Mouse (Mus musculus) liver, adult 2 months (tissue): ENCODE measurements around the gene Palm. TPM values are rescaled to one million over a fixed set of nuclear protein-coding genes. Genes with fewer than 3 reads are reported as not detected.

Experiments
- DNase-seq: peaks from one replicate; pipeline ENCODE4 v3.0.0-alpha.2; 2011; ENCODE audit warnings: low read depth, low spot score; ENCODE audit errors: extremely low read depth
- H3K27ac ChIP-seq: fragments of 200-500 bp; replicated peaks from 2 replicates; pipeline ENCODE4 v1.5.1; 2012; ENCODE audit warnings: low read depth, mild to moderate bottlenecking, control low read depth, inconsistent platforms, low read length; ENCODE audit not compliant: insufficient read depth
- H3K27me3 ChIP-seq: fragments of 200-500 bp; 2 replicates; pipeline ENCODE4 v1.6.1; 2012; ENCODE audit warnings: mild to moderate bottlenecking, moderate library complexity, low read length, inconsistent platforms; ENCODE audit not compliant: control insufficient read depth, insufficient read depth
- H3K36me3 ChIP-seq: fragments of 200-500 bp; 2 replicates; pipeline ENCODE4 v1.6.1; 2012; ENCODE audit warnings: low read length, inconsistent platforms; ENCODE audit not compliant: control insufficient read depth, insufficient read depth
- H3K4me1 ChIP-seq: fragments of 200-500 bp; 2 replicates; pipeline ENCODE4 v1.6.1; 2011; ENCODE audit warnings: low read length; ENCODE audit not compliant: control insufficient read depth, insufficient read depth
- H3K4me3 ChIP-seq: fragments of 200-500 bp; 2 replicates; pipeline ENCODE4 v1.5.1; 2011; ENCODE audit warnings: low read depth, mild to moderate bottlenecking, control low read depth, low read length, moderate library complexity; ENCODE audit not compliant: insufficient read depth
- H3K79me2 ChIP-seq: fragments of 200-500 bp; 2 replicates; pipeline ENCODE4 v1.6.1; 2012; ENCODE audit warnings: inconsistent platforms, mild to moderate bottlenecking, low read length, moderate library complexity; ENCODE audit not compliant: control insufficient read depth, insufficient read depth
- H3K9ac ChIP-seq: fragments of 200-500 bp; 2 replicates; pipeline ENCODE4 v1.6.1; 2012; ENCODE audit warnings: low read depth, mild to moderate bottlenecking, control low read depth, inconsistent platforms, low read length
- CTCF ChIP-seq: fragments of 200-500 bp; IDR thresholded peaks from 2 replicates; pipeline ENCODE4 v1.5.1; 2011; ENCODE audit warnings: low read depth, low read length, control low read depth
- POLR2A ChIP-seq: fragments of 200-500 bp; IDR thresholded peaks from 2 replicates; pipeline ENCODE4 v1.6.1; 2011; ENCODE audit warnings: low read length, control low read depth; ENCODE audit not compliant: insufficient read depth; ENCODE audit errors: extremely low read depth
- WGBS: fragments of 180-500 bp; shearing (Covaris S2); methylation state at CpG from one replicate; pipeline ENCODE4 v1.1.7; 2018; 5-methylcytosine and 5-hydroxymethylcytosine counted together
- polyA plus RNA-seq: library from polyadenylated mRNA; depleted of rRNA; stranded (reverse); fragments of >200 nt; gene quantifications from 2 replicates; pipeline ENCODE4 v1.2.3, GENCODE M21; 2012
- total RNA-seq: library from RNA; depleted of rRNA; stranded (reverse); fragments of >200 nt; gene quantifications from 2 replicates; pipeline ENCODE4 v1.2.3, GENCODE M21; 2014

Gene Palm
- total and polyA plus RNA-seq, 2 experiments: 0.92 to 1.9 TPM

GRCm38 (mm10) chr10:79806331-79806730 lies 13.0 kb downstream of the Palm start:
- DNase-seq: no peak
- no peak overlapping the region for H3K27ac ChIP-seq
- no peaks in the 10 kb centered on the region for H3K27me3 ChIP-seq
- H3K9ac ChIP-seq: no peak overlapping the region
- no peak overlapping the region for H3K4me3 ChIP-seq
- peaks cover 15% of the 10 kb centered on the region for H3K4me1 ChIP-seq
- WGBS: 88% methylated on average over 9 of the region's 9 CpGs
- H3K36me3 ChIP-seq: no peaks in the 10 kb centered on the region
- no peaks in the 10 kb centered on the region for H3K79me2 ChIP-seq
- TF ChIP-seq POLR2A (no peak), CTCF (no peak)

DNA sequence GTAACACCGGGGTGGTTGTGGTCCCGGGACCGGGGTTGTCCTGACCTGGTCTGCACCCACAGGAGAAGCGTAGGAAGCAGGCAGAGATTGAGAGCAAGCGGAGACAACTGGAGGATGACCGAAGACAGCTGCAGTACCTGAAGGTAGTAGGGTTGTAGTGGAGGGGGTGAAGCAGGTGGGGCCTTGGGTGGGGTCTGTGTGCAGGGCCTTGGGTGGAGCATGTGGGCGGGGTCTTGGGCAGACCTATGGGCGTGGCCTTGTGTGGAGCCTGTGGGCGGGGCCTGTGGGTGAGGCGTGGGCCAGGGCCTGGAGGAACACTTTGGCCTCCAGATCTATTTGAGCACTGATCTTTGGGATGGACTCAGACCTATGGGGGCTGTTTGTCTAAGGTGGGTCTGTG lies 13.6 kb downstream of the Palm start:
- Histone ChIP-seq H3K27ac (no peak overlapping the region), H3K36me3 (no peaks in the 10 kb centered on the region), H3K4me1 (peaks cover 10% of the 10 kb centered on the region), H3K4me3 (no peak overlapping the region), H3K79me2 (no peaks in the 10 kb centered on the region), H3K9ac (no peak overlapping the region), H3K27me3 (no peaks in the 10 kb centered on the region)
- TF ChIP-seq CTCF (no peak), POLR2A (no peak)
- WGBS: 81% methylated on average over 10 of the region's 10 CpGs
- no peak for DNase-seq

DNA sequence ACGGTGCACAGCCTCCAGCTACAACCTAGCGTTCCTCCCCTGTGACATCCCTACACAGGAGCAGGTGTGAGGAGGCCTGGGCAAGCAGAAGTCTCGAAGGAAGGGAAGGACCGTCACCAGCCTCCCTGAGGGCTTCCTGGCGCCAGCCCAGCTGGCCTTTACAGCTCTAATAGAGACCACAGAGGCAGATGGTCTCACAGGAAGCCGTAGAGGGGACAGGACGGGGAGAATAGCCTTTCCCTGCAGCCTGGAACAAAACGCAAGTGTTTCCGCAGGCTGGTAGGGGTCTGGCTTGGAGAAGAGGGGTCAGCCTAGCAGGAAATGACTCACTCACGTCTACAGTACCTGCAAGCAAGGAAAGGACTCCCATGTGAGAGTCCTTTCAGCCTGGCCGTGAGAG lies 14.5 kb downstream of the Palm start:
- Histone ChIP-seq H3K27ac (no peak overlapping the region), H3K79me2 (no peaks in the 10 kb centered on the region), H3K4me3 (no peak overlapping the region), H3K4me1 (peaks cover 4% of the 10 kb centered on the region), H3K27me3 (no peaks in the 10 kb centered on the region), H3K9ac (no peak overlapping the region), H3K36me3 (no peaks in the 10 kb centered on the region)
- TF ChIP-seq CTCF (no peak), POLR2A (no peak)
- 78% methylated on average over 11 of the region's 11 CpGs for WGBS
- DNase-seq: no peak

DNA sequence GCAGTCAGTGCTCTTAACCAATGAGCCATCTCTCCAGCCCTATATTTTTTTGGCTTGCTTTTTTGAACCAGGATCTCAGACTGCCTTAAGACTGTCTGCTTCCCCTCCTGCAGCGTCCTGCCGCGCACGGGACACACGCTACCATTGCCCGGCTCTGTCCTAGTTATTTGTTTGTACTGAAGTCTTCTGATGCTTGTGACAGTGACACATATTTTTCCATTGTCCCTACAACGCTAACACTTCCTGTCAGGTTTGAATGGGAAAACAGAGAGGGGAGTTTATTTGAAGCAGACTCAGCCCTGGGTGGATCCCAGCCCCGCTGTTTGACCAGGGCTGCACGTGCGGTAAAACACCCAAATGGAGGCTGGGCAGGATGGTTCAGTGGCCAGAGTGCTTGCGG lies 15.4 kb downstream of the Palm start:
- no peak overlapping the region for H3K4me3 ChIP-seq
- H3K27ac ChIP-seq: no peak overlapping the region
- H3K27me3 ChIP-seq: no peaks in the 10 kb centered on the region
- H3K36me3 ChIP-seq: no peaks in the 10 kb centered on the region
- H3K9ac ChIP-seq: no peak overlapping the region
- TF ChIP-seq CTCF (no peak), POLR2A (no peak)
- H3K79me2 ChIP-seq: no peaks in the 10 kb centered on the region
- no peaks in the 10 kb centered on the region for H3K4me1 ChIP-seq
- no peak for DNase-seq
- 76% methylated on average over 11 of the region's 11 CpGs for WGBS

GRCm38 (mm10) chr10:79811736-79812637 lies 18.6 kb downstream of the Palm start:
- Histone ChIP-seq H3K27me3 (no peaks in the 10 kb centered on the region), H3K4me1 (peaks cover 10% of the 10 kb centered on the region), H3K36me3 (no peaks in the 10 kb centered on the region), H3K79me2 (no peaks in the 10 kb centered on the region), H3K9ac (no peak overlapping the region), H3K4me3 (no peak overlapping the region), H3K27ac (no peak overlapping the region)
- 28% methylated on average over 15 of the region's 15 CpGs for WGBS
- TF ChIP-seq POLR2A: no peak
- TF ChIP-seq CTCF: peak; percentile 99
- DNase-seq: peak; percentile 40

DNA sequence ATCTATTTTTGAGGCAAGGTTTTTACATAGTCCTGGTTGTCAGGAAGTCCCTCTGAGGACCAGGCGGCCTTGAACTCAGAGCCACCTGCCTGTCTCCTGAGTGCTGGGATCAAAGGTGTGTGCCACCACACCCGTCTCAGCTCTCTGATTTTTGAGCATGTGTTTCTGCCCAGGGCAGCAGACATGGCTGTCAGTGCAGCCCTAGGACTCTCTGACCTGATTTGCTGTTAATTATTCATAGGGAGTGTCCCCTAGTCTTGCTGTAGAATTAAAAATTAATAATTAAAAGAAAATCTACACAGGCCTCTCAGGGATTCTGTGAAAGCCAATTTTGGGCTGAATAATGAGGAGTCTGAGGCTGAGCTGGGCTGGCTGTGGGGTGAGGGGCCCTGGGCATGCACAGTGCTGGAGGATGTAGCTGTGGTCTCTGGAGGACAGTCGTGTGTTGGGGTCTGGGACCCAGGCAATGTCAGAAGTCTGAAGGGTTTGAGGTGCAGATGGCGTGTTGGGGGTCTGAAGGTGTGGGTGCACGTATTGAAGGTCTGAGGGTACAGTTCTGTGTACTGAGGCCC lies 21.0 kb downstream of the Palm start:
- Histone ChIP-seq H3K4me3 (no peak overlapping the region), H3K4me1 (peaks cover 10% of the 10 kb centered on the region), H3K9ac (no peak overlapping the region), H3K36me3 (no peaks in the 10 kb centered on the region), H3K79me2 (no peaks in the 10 kb centered on the region), H3K27ac (peak overlapping the region; percentile 17; the same call in 1 of the 2 replicates), H3K27me3 (no peaks in the 10 kb centered on the region)
- peak; percentile 80 for DNase-seq
- no peak for TF ChIP-seq CTCF
- WGBS: 57% methylated on average over 5 of the region's 5 CpGs
